Mouse (Mus musculus) subcutaneous adipose tissue, adult 2 months (tissue): ENCODE measurements around the gene Xlr4a. TPM values are rescaled to one million over a fixed set of nuclear protein-coding genes. Genes with fewer than 3 reads are reported as not detected.

ENCODE experiments used
- polyA plus RNA-seq: library from polyadenylated mRNA; depleted of rRNA; stranded (reverse); fragments of >200 nt; gene quantifications from 2 replicates; pipeline ENCODE4 v1.2.3, GENCODE M21; 2012; ENCODE audit warnings: low replicate concordance; rRNA removed

The Xlr4a gene
- 0.17 TPM in 1 of 2 replicates, not detected in the other for polyA plus RNA-seq

DNA sequence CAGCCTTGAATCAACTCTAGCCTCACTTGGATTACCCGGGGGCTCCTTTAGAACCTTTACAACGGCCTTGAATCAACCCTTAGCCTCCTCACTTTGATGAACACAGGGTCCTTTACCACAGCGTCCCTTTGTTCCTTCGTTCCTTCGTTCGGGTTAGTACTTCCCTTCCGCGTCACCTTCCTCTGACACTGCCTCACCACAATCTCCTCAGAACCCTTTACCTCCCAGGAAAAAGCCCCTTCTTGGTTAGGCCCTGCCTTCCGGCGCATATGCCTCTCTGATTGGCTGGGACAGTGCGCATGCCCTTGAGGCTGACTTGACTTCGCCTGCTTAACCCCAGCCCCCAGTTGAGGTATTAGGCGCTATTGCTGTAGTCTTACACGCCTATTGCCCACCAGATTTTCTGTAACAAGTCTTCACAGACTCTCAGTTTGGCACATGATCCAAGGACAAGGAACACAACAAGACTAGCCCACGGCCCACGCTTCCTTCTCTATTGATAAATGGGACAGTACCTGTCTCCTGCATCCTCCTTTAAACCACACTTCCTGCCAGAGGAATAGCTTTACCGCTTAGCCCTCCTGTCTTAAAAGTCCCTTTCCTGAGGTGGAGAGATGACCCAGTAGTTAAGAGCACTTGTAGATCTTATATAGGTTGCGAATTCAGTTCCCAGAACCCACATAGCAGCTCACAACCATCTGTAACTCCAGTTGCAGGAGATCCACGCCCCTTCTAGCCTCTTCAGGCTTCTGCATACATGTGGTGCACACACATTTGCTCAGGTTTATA lies at the start of gene Xlr4a:
Gene Xlr4a, minus strand, starts transcription at position 212 of the 789 bp plus-strand sequence.

DNA sequence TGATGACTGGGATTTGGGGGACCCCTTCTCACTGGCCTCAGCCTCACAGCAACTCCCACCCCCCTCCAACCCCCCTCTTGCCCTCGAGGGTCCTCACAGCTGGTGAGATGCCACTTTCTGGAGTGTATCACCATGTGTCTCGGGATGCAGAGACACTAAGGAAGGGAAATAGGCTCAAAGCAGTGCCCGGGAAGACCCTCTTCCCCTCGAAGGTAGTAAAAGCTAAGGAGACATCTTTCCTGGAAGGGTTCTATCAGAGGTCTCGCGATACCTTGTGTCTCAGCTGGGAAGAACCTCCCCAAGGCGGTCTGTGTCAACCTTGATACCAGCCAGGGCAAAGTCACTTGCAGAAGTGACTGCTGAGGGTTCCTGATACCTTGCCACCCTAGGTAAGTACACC lies 34.5 kb upstream of the Xlr4a start, which contains the start of gene Gm14685:
Gene Gm14685, plus strand, starts transcription at position 301 of the 400 bp plus-strand sequence.

DNA sequence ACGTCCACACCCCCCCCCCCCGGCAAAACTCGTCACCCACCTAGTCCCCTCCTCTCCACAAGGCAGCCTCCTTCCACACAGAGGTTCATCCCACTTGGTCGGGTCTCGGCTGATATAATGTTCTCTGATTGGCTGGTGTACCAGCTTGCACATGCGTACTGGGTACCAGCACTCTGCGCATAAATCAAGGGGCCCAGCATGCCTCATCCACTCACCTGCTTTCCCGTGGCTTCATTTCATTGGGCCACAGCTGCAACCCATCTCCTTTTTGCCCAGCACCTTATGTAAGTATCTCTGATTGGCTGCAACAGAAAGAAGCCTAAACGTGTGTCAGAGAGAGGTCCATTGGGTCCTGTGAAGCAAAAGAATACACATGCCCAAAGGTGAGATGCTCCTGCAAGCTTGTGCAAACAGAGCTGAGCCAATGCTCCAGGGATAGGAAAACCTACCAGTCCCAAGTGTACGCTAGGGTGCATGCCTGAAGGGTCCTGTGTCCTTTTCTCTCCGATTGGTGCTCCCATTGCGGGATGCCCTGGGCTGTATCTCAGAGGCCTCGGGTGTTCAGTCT lies 14.7 kb upstream of the Xlr4a start, which contains the start of gene Xlr3a:
Gene Xlr3a, minus strand, starts transcription at position 155 of the 568 bp plus-strand sequence.

DNA sequence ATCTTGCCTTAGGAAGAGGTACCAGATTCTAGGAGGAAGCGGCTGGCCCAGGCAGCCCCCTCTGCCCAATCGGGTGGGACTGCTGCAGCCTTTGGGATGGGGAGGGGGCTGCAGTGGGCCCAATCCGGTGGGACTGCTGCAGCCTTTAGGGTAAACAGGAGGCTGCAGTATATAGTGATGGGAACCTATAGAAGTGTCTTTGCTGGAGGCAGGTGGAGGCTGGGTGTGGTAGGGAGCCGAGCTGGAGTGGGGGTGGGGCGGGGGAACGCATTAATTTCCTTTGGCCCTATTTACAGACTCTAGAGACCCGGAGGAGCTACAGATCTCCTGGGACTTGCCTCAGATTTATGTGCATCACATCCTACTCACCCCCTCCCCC lies 17.9 kb downstream of the Xlr4a start, which contains the start of gene Pnma3:
Gene Pnma3, plus strand, starts transcription at position 373 of the 379 bp plus-strand sequence.

DNA sequence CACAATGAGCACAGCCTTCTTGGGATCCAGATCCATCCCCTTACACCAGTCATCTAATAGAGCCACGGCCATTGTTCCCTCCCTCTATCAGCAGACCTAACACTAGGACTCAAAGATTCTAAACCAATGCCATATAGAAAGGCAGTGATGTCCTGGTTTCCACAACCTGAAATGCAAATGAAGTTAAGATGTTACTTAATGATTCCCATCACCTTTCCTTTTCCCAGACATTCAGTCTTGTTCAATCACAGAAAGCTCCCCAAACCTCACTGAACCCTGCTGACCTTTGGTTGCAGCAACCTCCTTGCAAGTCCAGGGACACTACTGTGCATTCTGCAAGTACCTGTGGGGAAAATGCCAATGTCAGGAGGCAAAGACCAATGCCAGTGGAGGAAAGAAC lies 45.3 kb downstream of the Xlr4a start, which contains the start of gene Pnma5:
Gene Pnma5, minus strand, starts transcription at position 101 of the 400 bp plus-strand sequence.

Other genes starting within 250 kb of the Xlr4a start
- 8.2 and 9.6 TPM in 2 replicates for gene Cetn2, start 164.1 kb downstream of the Xlr4a start, polyA plus RNA-seq
- 33.8 and 55.0 TPM in 2 replicates for gene Nsdhl, start 163.9 kb downstream of the Xlr4a start, polyA plus RNA-seq
- 7.2 and 18.0 TPM in 2 replicates for gene Zfp185, start 95.1 kb downstream of the Xlr4a start, polyA plus RNA-seq
- gene Pnma5, start 45.4 kb downstream of the Xlr4a start, polyA plus RNA-seq: not detected in 2 replicates
- gene Pnma3, start 17.7 kb downstream of the Xlr4a start, polyA plus RNA-seq: 0.18 TPM in 1 of 2 replicates, not detected in the other
- gene Xlr3a, start 14.6 kb upstream of the Xlr4a start, polyA plus RNA-seq: 0.40 and 1.2 TPM in 2 replicates
- gene Gm14685, start 34.6 kb upstream of the Xlr4a start, polyA plus RNA-seq: 0.08 and 0.09 TPM in 2 replicates
- gene Xlr5b, start 66.3 kb upstream of the Xlr4a start, polyA plus RNA-seq: not detected in 2 replicates
- not detected in 2 replicates for gene DXBay18, start 67.0 kb upstream of the Xlr4a start, polyA plus RNA-seq
- not detected in 2 replicates for gene Spin2d, start 94.5 kb upstream of the Xlr4a start, polyA plus RNA-seq
- 0.82 and 4.4 TPM in 2 replicates for gene Xlr3b, start 109.7 kb upstream of the Xlr4a start, polyA plus RNA-seq
- gene Xlr4b, start 131.9 kb upstream of the Xlr4a start, polyA plus RNA-seq: 0.48 and 1.5 TPM in 2 replicates
- gene F8a, start 145.8 kb upstream of the Xlr4a start, polyA plus RNA-seq: 7.5 and 8.9 TPM in 2 replicates
- 0.40 TPM in 1 of 2 replicates, not detected in the other for gene Xlr4c, start 160.7 kb upstream of the Xlr4a start, polyA plus RNA-seq
- gene Xlr3c, start 182.9 kb upstream of the Xlr4a start, polyA plus RNA-seq: 0.13 and 0.29 TPM in 2 replicates
- gene Xlr5a, start 210.5 kb upstream of the Xlr4a start, polyA plus RNA-seq: not detected in 2 replicates
- gene Xlr5c, start 210.5 kb upstream of the Xlr4a start, polyA plus RNA-seq: not detected in 2 replicates